Mouse (Mus musculus) ES-E14 (cell line): ENCODE results near the gene Gga3.

Experiments used
- CHD2 ChIP-seq: IDR thresholded peaks from 2 replicates; pipeline ENCODE4 v1.6.1; 2014; ENCODE audit warnings: mild to moderate bottlenecking, low read depth, low read length, inconsistent platforms
- ZC3H11A ChIP-seq: IDR thresholded peaks from 2 replicates; pipeline ENCODE4 v1.6.1; 2012; ENCODE audit warnings: low read depth, mild to moderate bottlenecking, inconsistent platforms, low read length, borderline replicate concordance

- TF ChIP-seq ZC3H11A = no peak
- TF ChIP-seq CHD2 = no peak
These were observed 38.9 kb downstream of the Gga3 start for GRCm38 (mm10) chr11:115564961-115565360.
